Mouse (Mus musculus) left cerebral cortex, adult 9 months (tissue): ENCODE measurements around the gene Armh1.
"Not testable (repeated sequence)": the region's sequence is repeated elsewhere in the genome, so short reads cannot be mapped to it uniquely, and the experiment has no call there.

ENCODE experiments used
- DNase-seq, 2 experiments: peaks; one replicate each; pipeline ENCODE4 v3.0.0; 2022; ENCODE audit warnings: low spot score in 2 of 2

Gene Armh1

GRCm38 (mm10) chr4:117221836-117222235 lies 30.1 kb downstream of the Armh1 start:
- DNase-seq: no peak

GRCm38 (mm10) chr4:117220741-117221515 lies 31.0 kb downstream of the Armh1 start:
- no peak for DNase-seq

- DNase-seq: no peak
These were observed 33.3 kb downstream of the Armh1 start for GRCm38 (mm10) chr4:117218517-117219219.

- DNase-seq: peak in 1 of 2 experiments; percentile 46
These were observed 34.9 kb downstream of the Armh1 start for GRCm38 (mm10) chr4:117217029-117217428.

- no peak for DNase-seq
These were observed 37.7 kb downstream of the Armh1 start for GRCm38 (mm10) chr4:117214250-117214649.

- DNase-seq: peak in 1 of 2 experiments; percentile 55
These were observed 41.5 kb downstream of the Armh1 start for GRCm38 (mm10) chr4:117210147-117211074.

- no peak for DNase-seq
These were observed 42.3 kb downstream of the Armh1 start for GRCm38 (mm10) chr4:117209592-117209991.

- no peak for DNase-seq
These were observed 49.0 kb downstream of the Armh1 start for GRCm38 (mm10) chr4:117202992-117203354.

- DNase-seq: no peak
These were observed 49.6 kb downstream of the Armh1 start for GRCm38 (mm10) chr4:117202046-117202991.

GRCm38 (mm10) chr4:117191804-117192203 lies 60.1 kb downstream of the Armh1 start:
- no peak for DNase-seq

GRCm38 (mm10) chr4:117190660-117191059 lies 61.3 kb downstream of the Armh1 start:
- DNase-seq: no peak

- DNase-seq: peak in 1 of 2 experiments; percentile 16
These were observed 61.9 kb downstream of the Armh1 start for GRCm38 (mm10) chr4:117189856-117190543.

GRCm38 (mm10) chr4:117189382-117189855 lies 62.5 kb downstream of the Armh1 start:
- DNase-seq: peak in 1 of 2 experiments; percentile 86

GRCm38 (mm10) chr4:117188969-117189368 lies 63.0 kb downstream of the Armh1 start:
- no peak for DNase-seq

GRCm38 (mm10) chr4:117182759-117183096 lies 69.2 kb downstream of the Armh1 start:
- not testable (repeated sequence) for DNase-seq

GRCm38 (mm10) chr4:117181863-117182758 lies 69.8 kb downstream of the Armh1 start, which contains the start of gene Kif2c:
Kif2c (minus strand) TSS chr4:117182639.
- DNase-seq: peak; percentile 80 to 95

GRCm38 (mm10) chr4:117169936-117170335 lies 82.0 kb downstream of the Armh1 start:
- no peak for DNase-seq
